Mouse (Mus musculus): Measurements from ENCODE around the gene Pde4b. TPM values are rescaled to one million over a fixed set of nuclear protein-coding genes. Genes with fewer than 3 reads are reported as not detected.

The Pde4b gene
- polyA plus RNA-seq, 1 experiment, result 6.7 TPM

- Histone ChIP-seq H3K4me3 (no peak overlapping the region), H3K27me3 (ENCODE audit: control insufficient read depth, insufficient read depth, insufficient read length) (no peaks in the 10 kb centered on the region), H3ac (ENCODE audit: control insufficient read depth, insufficient read length) (no peak overlapping the region), H3K4me2 (ENCODE audit: low read depth) (no peak overlapping the region), H3K79me2 (ENCODE audit: control insufficient read depth, insufficient read depth) (no peaks in the 10 kb centered on the region), H3K36me3 (ENCODE audit: control insufficient read depth, insufficient read depth) (no peaks in the 10 kb centered on the region)
- TF ChIP-seq USF1 (IDR thresholded peaks at IDR 0.05; ENCODE audit: low read depth), result no peak
- no peak for TF ChIP-seq TCF12 (IDR thresholded peaks at IDR 0.05; ENCODE audit: insufficient read depth, poor library complexity, severe bottlenecking)
- no peak for TF ChIP-seq MYOG (IDR thresholded peaks at IDR 0.05; ENCODE audit: control insufficient read depth in 1 of 3, insufficient read depth in 1 of 3, insufficient read length in 2 of 3, low read depth in 2 of 3)
- TF ChIP-seq CEBPB (IDR thresholded peaks at IDR 0.05; ENCODE audit: insufficient read depth, poor library complexity, severe bottlenecking), result no peak
- no peak for TF ChIP-seq MYOD1 (IDR thresholded peaks at IDR 0.05; ENCODE audit: control insufficient read depth in 1 of 3, insufficient read length in 2 of 3, low read depth in 2 of 3)
- TF ChIP-seq POLR2A (IDR thresholded peaks at IDR 0.05; ENCODE audit: insufficient read length, low read depth), result no peak
- TF ChIP-seq MAX (IDR thresholded peaks at IDR 0.05; ENCODE audit: low read depth), result no peak
- TF ChIP-seq POLR2AphosphoS2 (IDR thresholded peaks at IDR 0.05; ENCODE audit: insufficient read length, low read depth), result no peak
- TF ChIP-seq REST (IDR thresholded peaks at IDR 0.05; ENCODE audit: insufficient read depth, insufficient read length), result no peak
- TF ChIP-seq E2F4 (IDR thresholded peaks at IDR 0.05; ENCODE audit: insufficient read depth), result no peak
- no peak for TF ChIP-seq TCF3 (IDR thresholded peaks at IDR 0.05; ENCODE audit: insufficient read length, low read depth)
- TF ChIP-seq SRF (IDR thresholded peaks at IDR 0.05; ENCODE audit: control insufficient read depth, insufficient read length, low read depth), result no peak
Measured at GRCm38 (mm10) chr4:102239657-102240390, 152.5 kb downstream of the Pde4b start.

DNA sequence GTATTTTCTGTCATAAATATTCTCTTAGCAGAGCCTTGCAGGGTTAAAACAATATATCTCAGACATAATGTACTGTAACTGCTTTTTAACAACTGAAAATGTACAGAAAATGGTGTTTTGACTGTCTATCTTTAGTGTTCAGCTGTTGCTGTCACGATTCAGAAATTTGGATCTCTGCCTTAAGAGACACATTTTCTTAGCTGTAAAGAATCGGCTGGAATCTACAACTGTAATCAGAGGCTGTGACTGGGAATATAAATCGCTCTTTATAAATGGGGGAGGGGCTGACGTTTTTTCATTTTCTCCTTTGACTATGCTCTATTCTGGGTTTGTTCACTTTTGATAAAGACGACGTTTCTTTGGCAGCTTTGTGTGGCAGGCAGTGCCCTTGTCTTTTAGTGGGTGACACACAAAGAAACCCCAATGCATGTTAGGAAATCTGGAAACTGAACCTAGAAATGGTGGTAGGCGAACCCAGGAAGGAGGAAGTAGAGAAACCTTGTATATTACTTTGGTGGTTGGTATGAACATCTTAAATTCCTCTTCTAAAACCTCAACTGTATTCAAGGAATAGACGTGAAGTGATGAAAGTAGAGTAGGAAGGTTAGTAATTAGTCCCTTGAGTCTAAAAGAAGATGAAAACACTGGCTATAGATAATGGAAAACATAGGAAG, 153.5 kb downstream of the Pde4b start:
- no peak overlapping the region for H3K4me3 ChIP-seq
- TF ChIP-seq SRF (IDR thresholded peaks at IDR 0.05; ENCODE audit: control insufficient read depth, insufficient read length, low read depth), result no peak
- TF ChIP-seq REST (IDR thresholded peaks at IDR 0.05; ENCODE audit: insufficient read depth, insufficient read length), result no peak
- no peak for TF ChIP-seq CEBPB (IDR thresholded peaks at IDR 0.05; ENCODE audit: insufficient read depth, poor library complexity, severe bottlenecking)
- no peak for TF ChIP-seq E2F4 (IDR thresholded peaks at IDR 0.05; ENCODE audit: insufficient read depth)
- no peak for TF ChIP-seq MYOG (IDR thresholded peaks at IDR 0.05; ENCODE audit: control insufficient read depth in 1 of 3, insufficient read depth in 1 of 3, insufficient read length in 2 of 3, low read depth in 2 of 3)
- TF ChIP-seq MYOD1 (IDR thresholded peaks at IDR 0.05; ENCODE audit: control insufficient read depth in 1 of 3, insufficient read length in 2 of 3, low read depth in 2 of 3), result no peak
- no peak for TF ChIP-seq MAX (IDR thresholded peaks at IDR 0.05; ENCODE audit: low read depth)
- no peak for TF ChIP-seq POLR2AphosphoS2 (IDR thresholded peaks at IDR 0.05; ENCODE audit: insufficient read length, low read depth)
- no peak for TF ChIP-seq USF1 (IDR thresholded peaks at IDR 0.05; ENCODE audit: low read depth)
- TF ChIP-seq TCF3 (IDR thresholded peaks at IDR 0.05; ENCODE audit: insufficient read length, low read depth), result no peak
- TF ChIP-seq POLR2A (IDR thresholded peaks at IDR 0.05; ENCODE audit: insufficient read length, low read depth), result no peak
- no peak for TF ChIP-seq TCF12 (IDR thresholded peaks at IDR 0.05; ENCODE audit: insufficient read depth, poor library complexity, severe bottlenecking)
- H3ac ChIP-seq (ENCODE audit: control insufficient read depth, insufficient read length), result no peak overlapping the region
- no peaks in the 10 kb centered on the region for H3K27me3 ChIP-seq (ENCODE audit: control insufficient read depth, insufficient read depth, insufficient read length)
- no peaks in the 10 kb centered on the region for H3K36me3 ChIP-seq (ENCODE audit: control insufficient read depth, insufficient read depth)
- peak overlapping the region; percentile 32 for H3K4me2 ChIP-seq (ENCODE audit: low read depth)
- H3K79me2 ChIP-seq (ENCODE audit: control insufficient read depth, insufficient read depth), result no peaks in the 10 kb centered on the region

GRCm38 (mm10) chr4:102253994-102254393, 166.7 kb downstream of the Pde4b start:
- H3K36me3 ChIP-seq (ENCODE audit: control insufficient read depth, insufficient read depth), result no peaks in the 10 kb centered on the region
- H3K4me3 ChIP-seq, result no peak overlapping the region
- no peak for TF ChIP-seq TCF12 (IDR thresholded peaks at IDR 0.05; ENCODE audit: insufficient read depth, poor library complexity, severe bottlenecking)
- no peak for TF ChIP-seq USF1 (IDR thresholded peaks at IDR 0.05; ENCODE audit: low read depth)
- no peak for TF ChIP-seq MAX (IDR thresholded peaks at IDR 0.05; ENCODE audit: low read depth)
- no peaks in the 10 kb centered on the region for H3K27me3 ChIP-seq (ENCODE audit: control insufficient read depth, insufficient read depth, insufficient read length)
- no peaks in the 10 kb centered on the region for H3K79me2 ChIP-seq (ENCODE audit: control insufficient read depth, insufficient read depth)
- no peak overlapping the region for H3ac ChIP-seq (ENCODE audit: control insufficient read depth, insufficient read length)
- H3K4me2 ChIP-seq (ENCODE audit: low read depth), result no peak overlapping the region

GRCm38 (mm10) chr4:102254466-102255294, 167.3 kb downstream of the Pde4b start:
- TF ChIP-seq MYOD1 (IDR thresholded peaks at IDR 0.05; ENCODE audit: control insufficient read depth in 1 of 3, insufficient read length in 2 of 3, low read depth in 2 of 3) (no peak), POLR2AphosphoS2 (IDR thresholded peaks at IDR 0.05; ENCODE audit: insufficient read length, low read depth) (no peak), SRF (IDR thresholded peaks at IDR 0.05; ENCODE audit: control insufficient read depth, insufficient read length, low read depth) (no peak), MYOG (IDR thresholded peaks at IDR 0.05; ENCODE audit: control insufficient read depth in 1 of 3, insufficient read depth in 1 of 3, insufficient read length in 2 of 3, low read depth in 2 of 3) (no peak), TCF3 (IDR thresholded peaks at IDR 0.05; ENCODE audit: insufficient read length, low read depth) (no peak), MAX (IDR thresholded peaks at IDR 0.05; ENCODE audit: low read depth) (no peak), E2F4 (IDR thresholded peaks at IDR 0.05; ENCODE audit: insufficient read depth) (no peak), REST (IDR thresholded peaks at IDR 0.05; ENCODE audit: insufficient read depth, insufficient read length) (no peak)
- no peaks in the 10 kb centered on the region for H3K79me2 ChIP-seq (ENCODE audit: control insufficient read depth, insufficient read depth)
- H3K4me2 ChIP-seq (ENCODE audit: low read depth), result peak overlapping the region; percentile 80
- H3K4me3 ChIP-seq, result peak overlapping the region; percentile 27
- no peak overlapping the region for H3ac ChIP-seq (ENCODE audit: control insufficient read depth, insufficient read length)
- no peaks in the 10 kb centered on the region for H3K27me3 ChIP-seq (ENCODE audit: control insufficient read depth, insufficient read depth, insufficient read length)
- H3K36me3 ChIP-seq (ENCODE audit: control insufficient read depth, insufficient read depth), result no peaks in the 10 kb centered on the region

All from myocyte (in vitro differentiated cells).